ENCODE assay signal across 10 mouse cellular contexts in the genomic region with DNA sequence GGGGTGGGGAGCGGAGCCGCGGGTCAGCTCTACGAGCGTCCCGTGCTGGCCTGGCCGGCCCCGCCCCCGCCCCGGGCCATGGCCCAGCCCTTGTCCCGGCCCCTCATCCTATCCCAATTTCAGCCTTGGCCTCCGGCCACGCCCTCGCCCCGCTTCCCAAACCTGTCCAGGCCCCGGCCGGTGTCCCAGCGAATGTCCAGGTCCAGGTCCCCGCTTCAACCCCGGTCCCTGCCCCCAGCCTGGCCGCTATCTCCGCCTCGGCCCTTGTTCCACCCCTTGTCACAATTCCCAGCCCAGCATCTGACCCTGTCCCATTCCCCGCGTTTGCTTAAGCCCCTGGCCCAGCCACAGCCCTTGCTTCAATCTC. TPM values are rescaled to one million over a fixed set of nuclear protein-coding genes. Genes with fewer than 3 reads are reported as not detected.
A peak's percentile ranks its signal among the peaks of the same experiment; 100 is the strongest.
DNase-seq lines count a peak whose midpoint lies in the region; ATAC-seq and TF ChIP-seq lines count a peak whose summit lies in the region.
"Had no signal": no experiment of that assay in that cellular context is flagged by ENCODE, and none has a peak within 500 bp of the region (broad histone marks: within the 10 kb centered on the region; RNA-seq: fewer than 3 reads in every experiment).

No protein-coding gene starts in this region.

- peak overlapping the region; percentile 86 for H3K9ac ChIP-seq in kidney, embryonic 16.5 days (replicated peaks; ENCODE audit: low read length)

- intact Hi-C loops in gastrocnemius, postnatal 36 days (cut with DNase I), result no loop called here

- peak overlapping the region; percentile 55 for H3K4me3 ChIP-seq in thymus, adult 2 months (ENCODE audit: control insufficient read depth, insufficient read depth, low read length)
- H3K4me3 ChIP-seq in kidney, embryonic 16.5 days (ENCODE audit: low read length), result peak overlapping the region; percentile 85

- TF ChIP-seq POLR2A in thymus, adult 2 months (IDR thresholded peaks at IDR 0.05; ENCODE audit: control insufficient read depth, extremely low read depth, insufficient read depth, low read length, poor library complexity), result no peak

- 3% methylated on average over 25 of the region's 25 CpGs for WGBS in thymus, adult 2 months
- under 1% methylated on average over 22 of the region's 25 CpGs for WGBS in kidney, embryonic 16.5 days

- peaks cover 10% of the 10 kb centered on the region for H3K4me1 ChIP-seq in thymus, adult 2 months (replicated peaks; ENCODE audit: control insufficient read depth, insufficient read depth, low read length)
- H3K4me1 ChIP-seq in kidney, embryonic 16.5 days (ENCODE audit: insufficient read depth, low read length), result peaks cover 16% of the 10 kb centered on the region; the same call in 1 of the 2 replicates

- peak overlapping the region; percentile 80 for H3K4me2 ChIP-seq in kidney, embryonic 16.5 days (replicated peaks; ENCODE audit: low read depth, low read length)

- no peak for TF ChIP-seq CTCF in thymus, adult 2 months (IDR thresholded peaks at IDR 0.05; ENCODE audit: borderline replicate concordance, control insufficient read depth, extremely low read depth, insufficient read depth, low read length, poor library complexity)

- H3K36me3 ChIP-seq in thymus, adult 2 months (ENCODE audit: control insufficient read depth, insufficient read depth, low read length), result no peaks in the 10 kb centered on the region
- no peaks in the 10 kb centered on the region for H3K36me3 ChIP-seq in kidney, embryonic 16.5 days (ENCODE audit: insufficient read depth, low read length)

- no peaks in the 10 kb centered on the region for H3K9me3 ChIP-seq in kidney, embryonic 16.5 days (ENCODE audit: low read length)

- no peaks in the 10 kb centered on the region for H3K27me3 ChIP-seq in thymus, adult 2 months (ENCODE audit: control insufficient read depth, insufficient read depth, low read length)
- peaks cover 18% of the 10 kb centered on the region for H3K27me3 ChIP-seq in kidney, embryonic 16.5 days (ENCODE audit: insufficient read depth, low read length)

- ATAC-seq in kidney, embryonic 16.5 days (ENCODE audit: low FRiP score, low TSS enrichment), result peak; percentile 86

- no peak for DNase-seq in thymus, adult 2 months
- DNase-seq in thymus, postnatal 0 days (ENCODE audit: low spot score), result no peak
- DNase-seq in embryo, embryonic 10 days (ENCODE audit: low spot score), result peak; percentile 69
- DNase-seq in gastrocnemius, postnatal 36 days, result peak; percentile 66 to 75
- DNase-seq in lung, postnatal 36 days, result peak; percentile 82
- DNase-seq in right cerebral cortex, postnatal 4 days, result peak; percentile 56
- DNase-seq in frontal cortex, postnatal 36 days (ENCODE audit: low spot score in 2 of 2), result no peak

- no peak overlapping the region for H3K27ac ChIP-seq in thymus, adult 2 months (ENCODE audit: control insufficient read depth, insufficient read depth, low read length)
- peak overlapping the region; percentile 68; the same call in 1 of the 2 replicates for H3K27ac ChIP-seq in kidney, embryonic 16.5 days (ENCODE audit: low read length)

RNA-seq across cellular contexts. Expression of a gene that starts 0.5 kb away (rescaled TPM):
- polyA plus RNA-seq in thymus, adult 2 months (2012; rRNA removed), result 0.03 TPM in 1 of 2 replicates, not detected in the other
- polyA plus RNA-seq in thymus, postnatal 0 days (2015; fragmentation: Nextera tagmentation; extraction: Ambion mirVana), result 3.2 and 3.3 TPM in 2 replicates
- total RNA-seq in gastrocnemius, postnatal 36 days (2021), result under 1 TPM; 0.17 to 0.18 TPM
- polyA plus RNA-seq in kidney, embryonic 16.5 days (2015; fragmentation: Nextera tagmentation; extraction: Ambion mirVana), result 1.6 and 3.2 TPM in 2 replicates

RNA-seq across cellular contexts. Expression of a gene that starts 0.6 kb away (rescaled TPM):
- 9.0 and 10.0 TPM in 2 replicates for polyA plus RNA-seq in thymus, adult 2 months (2012; rRNA removed)
- 0.76 and 1.1 TPM in 2 replicates for polyA plus RNA-seq in thymus, postnatal 0 days (2015; fragmentation: Nextera tagmentation; extraction: Ambion mirVana)
- 1 to 10 TPM; 8.9 to 9.7 TPM for total RNA-seq in gastrocnemius, postnatal 36 days (2021)
- 2.8 and 4.7 TPM in 2 replicates for polyA plus RNA-seq in kidney, embryonic 16.5 days (2015; fragmentation: Nextera tagmentation; extraction: Ambion mirVana)

RNA-seq across cellular contexts. Expression of a gene that starts 13.1 kb away (rescaled TPM):
- polyA plus RNA-seq in thymus, adult 2 months (2012; rRNA removed), result 28.8 and 41.5 TPM in 2 replicates
- 74.1 and 74.7 TPM in 2 replicates for polyA plus RNA-seq in thymus, postnatal 0 days (2015; fragmentation: Nextera tagmentation; extraction: Ambion mirVana)
- 10 to 100 TPM; 35.3 to 38.4 TPM for total RNA-seq in gastrocnemius, postnatal 36 days (2021)
- 125 and 134 TPM in 2 replicates for polyA plus RNA-seq in kidney, embryonic 16.5 days (2015; fragmentation: Nextera tagmentation; extraction: Ambion mirVana)

RNA-seq across cellular contexts. Expression of a gene that starts 16.0 kb away (rescaled TPM):
- polyA plus RNA-seq in thymus, adult 2 months (2012; rRNA removed), result 1.00 and 1.0 TPM in 2 replicates
- polyA plus RNA-seq in thymus, postnatal 0 days (2015; fragmentation: Nextera tagmentation; extraction: Ambion mirVana), result 0.14 and 0.66 TPM in 2 replicates
- not detected for total RNA-seq in gastrocnemius, postnatal 36 days (2021)
- polyA plus RNA-seq in kidney, embryonic 16.5 days (2015; fragmentation: Nextera tagmentation; extraction: Ambion mirVana), result 1.4 TPM in 2 replicates

RNA-seq across cellular contexts. Expression of a gene that starts 31.2 kb away (rescaled TPM):
- polyA plus RNA-seq in thymus, adult 2 months (2012; rRNA removed), result not detected in 2 replicates
- not detected in 2 replicates for polyA plus RNA-seq in thymus, postnatal 0 days (2015; fragmentation: Nextera tagmentation; extraction: Ambion mirVana)
- not detected for total RNA-seq in gastrocnemius, postnatal 36 days (2021)
- polyA plus RNA-seq in kidney, embryonic 16.5 days (2015; fragmentation: Nextera tagmentation; extraction: Ambion mirVana), result not detected in 2 replicates
- total RNA-seq: adrenal gland, postnatal 4 days; left cerebral cortex, adult 8-10 months had no signal

Comparison
In these comparisons a context has a peak if more than half of its experiments do, and no peak if none do; other contexts are left out.
1. DNase-seq: peak in embryo, embryonic 10 days (single experiment), gastrocnemius, postnatal 36 days (2 of 2), lung, postnatal 36 days (single experiment) and right cerebral cortex, postnatal 4 days (single experiment); none in thymus, adult 2 months (single experiment), thymus, postnatal 0 days (single experiment) and frontal cortex, postnatal 36 days (0 of 2).